Mouse (Mus musculus) spleen, adult 2 months (tissue): ENCODE data around the gene Lrmda.

Source experiments
- CTCF ChIP-seq: fragments of 200-500 bp; IDR thresholded peaks from 2 replicates; pipeline ENCODE4 v1.5.1; 2011; ENCODE audit warnings: mild to moderate bottlenecking, inconsistent platforms; ENCODE audit not compliant: insufficient read depth, insufficient read length, insufficient replicate concordance; ENCODE audit errors: extremely low read depth
- POLR2A ChIP-seq: fragments of 200-500 bp; IDR thresholded peaks from 2 replicates; pipeline ENCODE4 v1.6.1; 2011; ENCODE audit warnings: low read depth, low read length, inconsistent platforms

GRCm38 (mm10) chr14:22058729-22059128, 39.2 kb downstream of the Lrmda start:
- TF ChIP-seq CTCF (no peak), POLR2A (no peak)
